Comparison of ENCODE assay signal across 8 mouse cellular contexts in the genomic region with DNA sequence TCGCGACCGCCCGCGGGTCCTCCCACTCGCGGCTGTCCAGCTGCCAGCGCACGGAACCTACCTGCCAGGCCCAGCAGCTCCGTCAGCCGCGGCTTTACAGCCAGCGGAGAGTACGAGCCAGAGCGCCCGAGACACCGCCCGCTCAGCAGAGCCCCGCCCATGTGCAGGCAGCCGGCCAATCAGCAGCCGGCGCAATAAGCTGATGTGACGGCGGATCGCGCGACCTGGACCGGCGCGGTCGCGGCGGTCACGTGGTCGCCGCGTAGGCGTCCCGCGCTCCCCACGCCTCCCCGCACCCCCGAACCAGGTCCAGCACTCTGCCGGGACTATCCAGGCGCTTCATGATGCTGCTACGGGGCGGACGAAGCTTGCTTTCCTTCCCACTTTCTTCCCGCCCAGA. TPM values are rescaled to one million over a fixed set of nuclear protein-coding genes. Genes with fewer than 3 reads are reported as not detected.
DNase-seq lines count a peak whose midpoint lies in the region; ATAC-seq and TF ChIP-seq lines count a peak whose summit lies in the region.

A gene (minus strand): TSS at position 112 of the 400 bp plus-strand sequence.

- no peak for TF ChIP-seq EP300 in liver, postnatal 0 days (IDR thresholded peaks at IDR 0.05; ENCODE audit: low read depth)

- peak within 1 kb of the TSS; percentile 77 for H3K4me2 ChIP-seq in forebrain, embryonic 13.5 days
- H3K4me2 ChIP-seq in liver, postnatal 0 days (ENCODE audit: low read depth, low read length), result peak within 1 kb of the TSS; percentile 87
- H3K4me2 ChIP-seq in neural tube, embryonic 14.5 days (ENCODE audit: low read depth, low read length), result peak within 1 kb of the TSS; percentile 44

- peak within 1 kb of the TSS; percentile 87 for H3K27ac ChIP-seq in forebrain, embryonic 13.5 days
- H3K27ac ChIP-seq in liver, postnatal 0 days (ENCODE audit: low read depth), result peak within 1 kb of the TSS; percentile 80
- H3K27ac ChIP-seq in neural tube, embryonic 14.5 days (ENCODE audit: low read depth, low read length), result peak within 1 kb of the TSS; percentile 86

- peaks cover 14% of the 10 kb centered on the region for H3K4me1 ChIP-seq in E14TG2a.4 (replicated peaks; ENCODE audit: low read depth, low read length)
- H3K4me1 ChIP-seq in forebrain, embryonic 13.5 days, result peaks cover 30% of the 10 kb centered on the region
- H3K4me1 ChIP-seq in liver, postnatal 0 days (ENCODE audit: insufficient read depth), result peaks cover 11% of the 10 kb centered on the region
- H3K4me1 ChIP-seq in neural tube, embryonic 14.5 days (ENCODE audit: control insufficient read depth, insufficient read depth, low read length), result peaks cover 20% of the 10 kb centered on the region

- peak; percentile 99 for ATAC-seq in forebrain, embryonic 13.5 days
- ATAC-seq in liver, postnatal 0 days, result peak; percentile 99
- peak; percentile 99 for ATAC-seq in neural tube, embryonic 14.5 days (ENCODE audit: low read depth)

- peak within 1 kb of the TSS; percentile 81 for H3K9ac ChIP-seq in forebrain, embryonic 13.5 days
- H3K9ac ChIP-seq in liver, postnatal 0 days (replicated peaks), result peak within 1 kb of the TSS; percentile 79
- peak within 1 kb of the TSS; percentile 83 for H3K9ac ChIP-seq in neural tube, embryonic 14.5 days (replicated peaks; ENCODE audit: low read depth, low read length)

- DNase-seq in c-Kit-positive CD71-positive TER-119-positive erythroid progenitor cells, embryonic 14.5 days (ENCODE audit: low spot score), result peak; percentile 88
- DNase-seq in heart, postnatal 10 days, result peak; percentile 95 to 96
- peak; percentile 70 for DNase-seq in large intestine, adult 2 months (ENCODE audit: low read depth, low spot score)
- DNase-seq in liver, postnatal 0 days, result peak; percentile 95
- peak; percentile 97 for DNase-seq in testis, postnatal 10 days (ENCODE audit: low spot score)

- 0% methylated on average over 49 of the region's 49 CpGs for WGBS in forebrain, embryonic 13.5 days
- WGBS in large intestine, adult 2 months, result under 1% methylated on average over 49 of the region's 49 CpGs
- 1% methylated on average over 39 of the region's 49 CpGs for WGBS in liver, postnatal 0 days (ENCODE audit: insufficient replicate concordance)
- under 1% methylated on average over 49 of the region's 49 CpGs for WGBS in neural tube, embryonic 14.5 days

- no peak for TF ChIP-seq CTCF in E14TG2a.4 (conservative IDR thresholded peaks at IDR 0.05; ENCODE audit: low read length)
- TF ChIP-seq CTCF in liver, postnatal 0 days (IDR thresholded peaks at IDR 0.05; ENCODE audit: low read depth), result no peak

- peaks cover 8% of the 10 kb centered on the region for H3K27me3 ChIP-seq in E14TG2a.4 (ENCODE audit: insufficient read depth, low read length)
- H3K27me3 ChIP-seq in forebrain, embryonic 13.5 days, result no peaks in the 10 kb centered on the region
- no peaks in the 10 kb centered on the region for H3K27me3 ChIP-seq in liver, postnatal 0 days (ENCODE audit: insufficient read depth, low read length)
- H3K27me3 ChIP-seq in neural tube, embryonic 14.5 days (ENCODE audit: control insufficient read depth, insufficient read depth, low read length), result no peaks in the 10 kb centered on the region

- peak within 1 kb of the TSS; percentile 81 for H3K4me3 ChIP-seq in E14TG2a.4 (replicated peaks; ENCODE audit: low read length)
- H3K4me3 ChIP-seq in forebrain, embryonic 13.5 days, result peak within 1 kb of the TSS; percentile 77
- peak within 1 kb of the TSS; percentile 77 for H3K4me3 ChIP-seq in liver, postnatal 0 days (ENCODE audit: low read depth, low read length)
- H3K4me3 ChIP-seq in neural tube, embryonic 14.5 days (ENCODE audit: low read depth, low read length), result peak within 1 kb of the TSS; percentile 75

- intact Hi-C loops in heart, postnatal 10 days (cut with DNase I), result no loop called here

- H3K9me3 ChIP-seq in E14TG2a.4 (ENCODE audit: low read length), result no peaks in the 10 kb centered on the region
- H3K9me3 ChIP-seq in forebrain, embryonic 13.5 days (replicated peaks), result no peaks in the 10 kb centered on the region
- H3K9me3 ChIP-seq in liver, postnatal 0 days (ENCODE audit: low read length), result no peaks in the 10 kb centered on the region
- no peaks in the 10 kb centered on the region for H3K9me3 ChIP-seq in neural tube, embryonic 14.5 days (ENCODE audit: control insufficient read depth, low read length)

- peaks cover 12% of the 10 kb centered on the region; the same call in 1 of the 2 replicates for H3K36me3 ChIP-seq in E14TG2a.4 (ENCODE audit: insufficient read depth, low read length)
- peaks cover 9% of the 10 kb centered on the region for H3K36me3 ChIP-seq in forebrain, embryonic 13.5 days (ENCODE audit: poor library complexity, severe bottlenecking)
- peaks cover 7% of the 10 kb centered on the region for H3K36me3 ChIP-seq in liver, postnatal 0 days (replicated peaks; ENCODE audit: insufficient read depth, low read length)
- H3K36me3 ChIP-seq in neural tube, embryonic 14.5 days (ENCODE audit: control insufficient read depth, insufficient read depth, low read length), result peaks cover 5% of the 10 kb centered on the region; the same call in 1 of the 2 replicates

RNA-seq across cellular contexts. Expression of the gene that starts here (rescaled TPM):
- 62.1 and 66.0 TPM in 2 replicates for polyA plus RNA-seq in forebrain, embryonic 13.5 days (2015; fragmentation: Nextera tagmentation; extraction: Ambion mirVana)
- 10 to 100 TPM; 13.1 to 13.9 TPM for total RNA-seq in heart, postnatal 10 days (2021)
- polyA plus RNA-seq in large intestine, adult 2 months (2012; rRNA removed), result 89.0 and 121 TPM in 2 replicates
- 146 and 151 TPM in 2 replicates for polyA plus RNA-seq in liver, postnatal 0 days (2015; fragmentation: Nextera tagmentation; extraction: Ambion mirVana)
- polyA plus RNA-seq in neural tube, embryonic 14.5 days (2014; fragmentation: Nextera tagmentation; extraction: Ambion mirVana), result 88.1 and 88.9 TPM in 2 replicates

Comparison
In these comparisons a context has a peak if more than half of its experiments do, and no peak if none do; other contexts are left out.
1. Peak in every context shown above with its lines: DNase-seq, ATAC-seq, H3K4me3 ChIP-seq and H3K27ac ChIP-seq.